Mouse (Mus musculus) limb, embryonic 13.5 days (tissue): ENCODE data around the gene Wdr17. TPM values are rescaled to one million over a fixed set of nuclear protein-coding genes. Genes with fewer than 3 reads are reported as not detected.
A peak's percentile ranks its signal among the peaks of the same experiment; 100 is the strongest.

Experiments used
- ATAC-seq: fragments of 200-750 bp; cut with Nextera tagmentation; 2 replicates; pipeline ENCODE4 v1.8.0; 2017; ENCODE audit warnings: low read depth, moderate number of reproducible peaks, moderate TSS enrichment; ENCODE audit not compliant: low FRiP score
- H3K27ac ChIP-seq: fragments of 300-500 bp; sonication (generic); 2 replicates; pipeline ENCODE4 v1.5.1; 2015; ENCODE audit warnings: inconsistent platforms, mild to moderate bottlenecking, moderate library complexity
- H3K27me3 ChIP-seq: fragments of 300-500 bp; sonication (generic); 2 replicates; pipeline ENCODE4 v1.6.1; 2015; ENCODE audit warnings: mild to moderate bottlenecking, inconsistent platforms
- H3K36me3 ChIP-seq: fragments of 300-500 bp; sonication (generic); 2 replicates; pipeline ENCODE4 v1.6.1; 2015; ENCODE audit warnings: inconsistent platforms, mild to moderate bottlenecking, moderate library complexity
- H3K4me1 ChIP-seq: fragments of 300-500 bp; sonication (generic); 2 replicates; pipeline ENCODE4 v1.6.1; 2015; ENCODE audit warnings: inconsistent platforms
- H3K4me2 ChIP-seq: fragments of 300-500 bp; sonication (generic); replicated peaks from 2 replicates; pipeline ENCODE4 v1.6.1; 2015; ENCODE audit warnings: inconsistent platforms, mild to moderate bottlenecking, moderate library complexity
- H3K4me3 ChIP-seq: fragments of 300-500 bp; sonication (generic); 2 replicates; pipeline ENCODE4 v1.5.1; 2015; ENCODE audit warnings: moderate library complexity, mild to moderate bottlenecking, inconsistent platforms
- H3K9ac ChIP-seq: fragments of 300-500 bp; sonication (generic); 2 replicates; pipeline ENCODE4 v1.6.1; 2015; ENCODE audit warnings: mild to moderate bottlenecking, inconsistent platforms
- H3K9me3 ChIP-seq: fragments of 300-500 bp; sonication (generic); 2 replicates; pipeline ENCODE4 v1.6.1; 2016; ENCODE audit warnings: inconsistent platforms
- WGBS: fragments of 180-500 bp; shearing (Covaris S2); methylation state at CpG from one replicate; pipeline ENCODE4 v1.1.7; 2015; 5-methylcytosine and 5-hydroxymethylcytosine counted together
- polyA plus RNA-seq: library from polyadenylated mRNA; unstranded; fragments of >200 nt; fragmentation: Nextera tagmentation; extraction: Ambion mirVana; gene quantifications from 2 replicates; pipeline ENCODE4 v1.2.1, GENCODE M21; 2015

Gene Wdr17
- polyA plus RNA-seq, 1 experiment from 2014 or later, result 1.2 TPM

DNA sequence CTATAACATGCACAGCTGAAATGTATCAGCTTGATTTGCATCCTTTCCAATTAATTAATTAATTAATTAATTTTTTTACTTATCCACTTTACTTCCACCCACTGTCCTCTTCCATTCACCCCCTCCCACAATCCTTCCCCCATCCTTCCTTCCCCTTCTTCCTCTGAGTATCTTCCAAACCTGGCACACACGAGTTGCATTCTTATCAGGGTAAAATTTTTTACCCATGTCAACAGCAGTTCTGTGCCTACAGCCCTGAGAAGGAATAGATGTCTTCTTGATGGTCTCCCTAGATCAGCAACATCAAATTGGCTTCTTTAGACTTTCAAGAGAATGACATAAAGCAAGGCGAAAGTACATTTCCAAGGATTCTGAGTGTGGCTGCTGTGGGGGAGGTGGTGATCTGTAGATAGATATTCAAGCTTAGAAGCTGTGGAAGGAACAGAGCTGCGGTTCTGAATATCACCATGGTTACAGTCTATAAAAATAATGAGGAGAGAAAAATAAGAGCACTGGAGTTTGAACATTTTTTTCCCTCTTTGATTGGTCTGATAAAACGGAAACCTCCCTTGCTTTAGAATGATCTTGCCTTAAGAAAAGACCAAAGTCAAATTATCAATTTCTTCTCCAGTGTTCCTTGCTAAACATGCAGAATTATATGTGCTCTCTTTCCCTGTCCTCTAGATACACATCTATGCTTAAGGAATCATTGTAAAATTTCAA lies 22.8 kb downstream of the Wdr17 start:
- no peaks in the 10 kb centered on the region for H3K27me3 ChIP-seq
- H3K4me3 ChIP-seq, result no peak overlapping the region
- ATAC-seq, result no peak
- no peaks in the 10 kb centered on the region for H3K4me1 ChIP-seq
- no peak overlapping the region for H3K27ac ChIP-seq
- H3K36me3 ChIP-seq, result no peaks in the 10 kb centered on the region
- H3K4me2 ChIP-seq, result no peak overlapping the region
- no peaks in the 10 kb centered on the region for H3K9me3 ChIP-seq
- no peak overlapping the region for H3K9ac ChIP-seq
- WGBS, result 67% methylated on average over 4 of the region's 4 CpGs

- H3K4me2 ChIP-seq, result no peak overlapping the region
- H3K9ac ChIP-seq, result no peak overlapping the region
- no peaks in the 10 kb centered on the region for H3K36me3 ChIP-seq
- H3K9me3 ChIP-seq, result no peaks in the 10 kb centered on the region
- no peak for ATAC-seq
- WGBS, result 92% methylated on average over 5 of the region's 5 CpGs
- H3K4me1 ChIP-seq, result no peaks in the 10 kb centered on the region
- H3K27me3 ChIP-seq, result no peaks in the 10 kb centered on the region
- H3K27ac ChIP-seq, result no peak overlapping the region
- no peak overlapping the region for H3K4me3 ChIP-seq
Measured at GRCm38 (mm10) chr8:54836029-54836959, 50.7 kb downstream of the Wdr17 start.

- Histone ChIP-seq H3K9ac (no peak overlapping the region), H3K27ac (no peak overlapping the region), H3K4me1 (no peaks in the 10 kb centered on the region), H3K4me3 (no peak overlapping the region), H3K36me3 (no peaks in the 10 kb centered on the region), H3K9me3 (no peaks in the 10 kb centered on the region), H3K27me3 (no peaks in the 10 kb centered on the region), H3K4me2 (no peak overlapping the region)
- ATAC-seq, result 0 out of 2 replicates have a peak, but pooled peaks have one; percentile 24
- WGBS, result 57% methylated on average over 4 of the region's 4 CpGs
Measured at GRCm38 (mm10) chr8:54829794-54830426, 57.1 kb downstream of the Wdr17 start.

- H3K27ac ChIP-seq, result no peak overlapping the region
- no peak overlapping the region for H3K4me2 ChIP-seq
- H3K4me3 ChIP-seq, result no peak overlapping the region
- no peak overlapping the region for H3K9ac ChIP-seq
- no peaks in the 10 kb centered on the region for H3K9me3 ChIP-seq
- 83% methylated on average over 2 of the region's 2 CpGs for WGBS
- H3K36me3 ChIP-seq, result no peaks in the 10 kb centered on the region
- no peaks in the 10 kb centered on the region for H3K4me1 ChIP-seq
- H3K27me3 ChIP-seq, result no peaks in the 10 kb centered on the region
- no peak for ATAC-seq
Measured at GRCm38 (mm10) chr8:54827974-54828373, 59.0 kb downstream of the Wdr17 start.

- Histone ChIP-seq H3K36me3 (no peaks in the 10 kb centered on the region), H3K4me1 (no peaks in the 10 kb centered on the region), H3K9me3 (no peaks in the 10 kb centered on the region), H3K4me2 (no peak overlapping the region), H3K27me3 (no peaks in the 10 kb centered on the region), H3K27ac (no peak overlapping the region), H3K4me3 (no peak overlapping the region), H3K9ac (no peak overlapping the region)
- WGBS, result 89% methylated on average over 5 of the region's 5 CpGs
- no peak for ATAC-seq
Measured at GRCm38 (mm10) chr8:54822956-54823355, 64.0 kb downstream of the Wdr17 start.

DNA sequence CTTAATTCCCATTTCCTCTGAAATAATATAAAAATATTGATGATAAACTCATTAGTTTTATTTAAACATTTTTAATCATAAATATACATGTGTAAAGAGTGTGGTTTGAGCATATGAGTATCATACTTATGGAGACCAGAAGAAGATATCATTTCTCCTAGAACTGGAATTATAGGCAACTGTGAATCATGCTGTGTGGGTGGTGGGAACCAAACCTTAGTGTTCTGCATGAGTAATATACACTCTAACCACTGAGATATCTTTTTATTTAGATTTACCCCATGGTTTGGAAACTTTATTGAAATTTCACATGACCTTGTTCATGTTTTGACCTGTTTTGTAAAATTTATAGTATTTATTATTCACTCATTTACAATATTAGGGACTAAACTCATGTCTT lies 68.3 kb downstream of the Wdr17 start:
- Histone ChIP-seq H3K36me3 (no peaks in the 10 kb centered on the region), H3K4me1 (no peaks in the 10 kb centered on the region), H3K27ac (no peak overlapping the region), H3K27me3 (no peaks in the 10 kb centered on the region), H3K9me3 (no peaks in the 10 kb centered on the region), H3K4me2 (no peak overlapping the region), H3K9ac (no peak overlapping the region), H3K4me3 (no peak overlapping the region)
- no peak for ATAC-seq

GRCm38 (mm10) chr8:54808217-54808616 lies 78.8 kb downstream of the Wdr17 start:
- Histone ChIP-seq H3K27me3 (no peaks in the 10 kb centered on the region), H3K9ac (no peak overlapping the region), H3K9me3 (no peaks in the 10 kb centered on the region), H3K4me1 (no peaks in the 10 kb centered on the region), H3K27ac (no peak overlapping the region), H3K4me2 (no peak overlapping the region), H3K4me3 (no peak overlapping the region), H3K36me3 (no peaks in the 10 kb centered on the region)
- 74% methylated on average over 6 of the region's 6 CpGs for WGBS
- ATAC-seq, result no peak

DNA sequence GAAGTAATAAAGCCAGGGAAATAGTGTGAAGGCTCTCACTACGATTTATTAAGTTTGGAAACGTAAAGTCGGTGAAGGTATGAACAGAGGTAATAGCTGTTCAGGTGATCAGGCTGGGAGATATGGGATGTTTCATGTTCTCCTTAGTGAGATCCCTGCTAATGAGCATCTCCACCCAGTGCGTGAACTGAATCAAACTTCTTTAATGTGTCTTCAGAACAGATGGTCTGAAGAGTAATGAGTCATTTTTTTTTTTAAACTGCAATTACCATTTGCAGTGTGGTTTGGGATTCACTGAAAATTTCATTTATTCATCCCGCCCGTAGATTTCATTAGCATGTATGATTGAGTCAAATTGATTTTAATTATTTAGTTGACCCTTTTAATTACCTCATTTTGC lies 80.8 kb downstream of the Wdr17 start:
- no peak overlapping the region for H3K4me3 ChIP-seq
- H3K9ac ChIP-seq, result no peak overlapping the region
- H3K4me2 ChIP-seq, result no peak overlapping the region
- H3K9me3 ChIP-seq, result no peaks in the 10 kb centered on the region
- ATAC-seq, result no peak
- no peaks in the 10 kb centered on the region for H3K4me1 ChIP-seq
- WGBS, result 87% methylated on average over 6 of the region's 6 CpGs
- H3K27me3 ChIP-seq, result no peaks in the 10 kb centered on the region
- H3K27ac ChIP-seq, result no peak overlapping the region
- H3K36me3 ChIP-seq, result no peaks in the 10 kb centered on the region

GRCm38 (mm10) chr8:54792699-54793061 lies 94.3 kb downstream of the Wdr17 start:
- no peak overlapping the region for H3K27ac ChIP-seq

DNA sequence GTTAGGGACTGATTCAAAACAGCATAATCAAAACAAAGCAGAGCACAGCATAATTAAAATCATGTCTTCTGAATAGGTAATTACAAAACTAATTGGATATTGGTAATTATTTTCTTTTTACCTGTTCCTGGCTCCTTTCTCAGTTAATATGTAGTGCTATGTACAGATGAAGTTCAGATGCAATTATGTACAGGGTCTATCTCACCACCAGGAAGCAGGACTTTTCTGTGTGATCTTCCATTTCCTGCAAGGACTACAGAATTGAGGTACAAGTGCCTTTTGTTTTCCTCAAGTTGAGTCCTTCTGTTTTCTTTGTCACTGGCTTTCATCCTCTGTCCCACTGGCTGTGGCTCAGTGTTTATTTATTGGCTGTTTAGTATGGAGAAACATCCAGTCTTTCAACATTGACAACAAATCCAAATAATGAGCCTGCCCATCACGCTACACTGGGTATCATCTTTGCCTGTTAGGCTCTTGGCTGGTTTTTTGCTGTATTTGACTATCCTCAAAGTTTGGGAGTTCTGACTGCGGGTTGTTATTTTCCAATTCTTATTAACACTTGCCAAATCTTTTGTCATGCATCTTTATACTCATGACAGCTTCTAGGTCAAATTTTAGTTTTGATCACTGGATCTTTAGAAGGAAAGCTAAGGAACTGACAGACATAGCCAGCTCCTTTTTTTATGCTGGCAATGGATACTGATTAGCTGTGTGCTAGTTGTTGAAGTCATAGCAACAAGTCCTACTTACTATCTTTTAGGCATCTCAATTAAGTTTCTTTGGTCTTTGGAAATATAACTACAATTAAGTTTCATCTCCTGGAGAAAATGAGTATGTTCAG lies 94.9 kb downstream of the Wdr17 start:
- WGBS, result 78% methylated on average over 2 of the region's 2 CpGs
- ATAC-seq, result no peak

More at GRCm38 (mm10) chr8:54792699-54793061, 94.3 kb downstream of the Wdr17 start:
- no peak for ATAC-seq
- H3K27me3 ChIP-seq, result no peaks in the 10 kb centered on the region
- H3K4me3 ChIP-seq, result no peak overlapping the region
- no peaks in the 10 kb centered on the region for H3K4me1 ChIP-seq
- H3K9ac ChIP-seq, result no peak overlapping the region
- H3K9me3 ChIP-seq, result no peaks in the 10 kb centered on the region
- H3K4me2 ChIP-seq, result no peak overlapping the region
- no peaks in the 10 kb centered on the region for H3K36me3 ChIP-seq
- WGBS, result 85% methylated on average over 2 of the region's 2 CpGs

DNA sequence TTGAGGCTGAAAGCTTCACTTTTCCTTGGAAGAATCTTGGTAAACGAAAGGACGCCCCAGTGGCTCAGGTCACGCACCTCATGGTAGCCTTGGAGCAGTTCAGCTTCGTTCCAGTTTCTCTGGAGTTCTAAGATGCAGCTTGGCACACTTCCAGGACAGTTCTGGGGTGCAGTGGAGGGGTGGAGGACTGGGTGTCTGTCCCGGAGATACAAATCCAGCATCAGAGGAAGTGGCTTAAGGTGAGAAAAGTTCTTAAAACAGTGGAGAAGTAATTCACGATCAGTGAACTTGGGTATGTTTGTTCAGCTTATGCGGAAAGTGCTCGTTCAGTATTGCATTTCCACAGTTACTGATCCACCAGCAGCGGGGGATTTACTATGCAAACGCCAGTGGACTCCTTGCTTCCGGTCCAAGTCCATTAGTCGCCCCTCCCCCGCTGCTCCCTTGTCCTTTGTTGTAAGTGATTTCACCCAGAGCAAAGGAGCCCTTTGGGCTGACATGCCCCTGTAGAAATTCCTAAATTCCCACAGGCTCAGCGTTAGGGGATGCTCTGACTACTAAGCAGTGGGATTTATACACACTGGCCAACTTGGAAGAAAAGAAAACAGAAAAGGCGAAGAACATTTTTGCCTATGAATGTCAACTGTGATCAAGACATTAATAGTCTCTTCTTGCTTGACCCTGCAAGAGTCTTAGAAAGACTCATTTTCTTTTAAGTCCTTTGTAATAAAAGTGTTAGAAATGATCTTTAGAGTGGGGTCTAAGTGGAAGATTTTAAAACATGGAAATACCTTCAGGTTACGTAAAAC lies 106.6 kb downstream of the Wdr17 start:
- Histone ChIP-seq H3K4me3 (peak overlapping the region; percentile 44), H3K9me3 (no peaks in the 10 kb centered on the region), H3K27ac (no peak overlapping the region), H3K4me1 (peaks cover 15% of the 10 kb centered on the region), H3K27me3 (0 out of 2 replicates have a peak, but pooled peaks cover 4% of the 10 kb centered on the region), H3K9ac (peak overlapping the region; percentile 53; the same call in 1 of the 2 replicates), H3K36me3 (no peaks in the 10 kb centered on the region), H3K4me2 (peak overlapping the region; percentile 83)
- peak; percentile 69; the same call in 1 of the 2 replicates for ATAC-seq
- WGBS, result 10% methylated on average over 16 of the region's 16 CpGs

More for the DNA sequence above, 94.9 kb downstream of the Wdr17 start:
- Histone ChIP-seq H3K9ac (no peak overlapping the region), H3K27me3 (no peaks in the 10 kb centered on the region), H3K4me3 (no peak overlapping the region), H3K9me3 (no peaks in the 10 kb centered on the region), H3K4me1 (no peaks in the 10 kb centered on the region), H3K36me3 (no peaks in the 10 kb centered on the region), H3K4me2 (no peak overlapping the region), H3K27ac (no peak overlapping the region)
